Mouse (Mus musculus) kidney, adult 2 months (tissue): ENCODE measurements at regions not wholly inside any gene's neighbourhood (a gene's known extent, or its start where the extent isn't known, plus 50 kb on each side); places are given as distances from the start of the nearest gene placed in this dataset.

Experiments
- DNase-seq: peaks from one replicate; pipeline ENCODE4 v3.0.0; 2021
- H3K27ac ChIP-seq: fragments of 200-500 bp; 2 replicates; pipeline ENCODE4 v1.5.1; 2012; ENCODE audit warnings: low read depth, low read length, control low read depth, inconsistent platforms; ENCODE audit not compliant: insufficient read depth
- H3K27me3 ChIP-seq: fragments of 200-500 bp; replicated peaks from 2 replicates; pipeline ENCODE4 v1.6.1; 2012; ENCODE audit warnings: mild to moderate bottlenecking, moderate library complexity, low read length, inconsistent platforms; ENCODE audit not compliant: control insufficient read depth, insufficient read depth
- H3K36me3 ChIP-seq: fragments of 200-500 bp; 2 replicates; pipeline ENCODE4 v1.6.1; 2012; ENCODE audit warnings: mild to moderate bottlenecking, moderate library complexity, low read length, inconsistent platforms; ENCODE audit not compliant: control insufficient read depth, insufficient read depth
- H3K4me1 ChIP-seq: fragments of 200-500 bp; 2 replicates; pipeline ENCODE4 v1.6.1; 2011; ENCODE audit warnings: low read length; ENCODE audit not compliant: control insufficient read depth, insufficient read depth
- H3K4me3 ChIP-seq: fragments of 200-500 bp; 2 replicates; pipeline ENCODE4 v1.5.1; 2011; ENCODE audit warnings: mild to moderate bottlenecking, low read depth, low read length, control low read depth; ENCODE audit not compliant: insufficient read depth
- CTCF ChIP-seq: fragments of 200-500 bp; conservative IDR thresholded peaks from 2 replicates; pipeline ENCODE4 v1.5.1; 2011; ENCODE audit warnings: low read depth, mild to moderate bottlenecking, control low read depth, low read length, moderate library complexity, mixed read lengths; ENCODE audit not compliant: insufficient read depth, insufficient read length
- POLR2A ChIP-seq: fragments of 200-500 bp; IDR thresholded peaks from one replicate; pipeline ENCODE4 v1.6.1; 2011; ENCODE audit warnings: low read depth, low read length, control low read depth
- WGBS: fragments of 180-500 bp; shearing (Covaris S2); methylation state at CpG from one replicate; pipeline ENCODE4 v1.1.7; 2018; 5-methylcytosine and 5-hydroxymethylcytosine counted together

- 26% methylated on average over 12 of the region's 12 CpGs for WGBS
- peak; percentile 25 for DNase-seq
- Histone ChIP-seq H3K27me3 (no peaks in the 10 kb centered on the region), H3K27ac (peak overlapping the region; percentile 5), H3K4me3 (no peak overlapping the region), H3K4me1 (no peaks in the 10 kb centered on the region), H3K36me3 (no peaks in the 10 kb centered on the region)
- TF ChIP-seq CTCF (no peak), POLR2A (no peak)
Observed at GRCm38 (mm10) chr1:77226991-77227515, 287.8 kb downstream of the Epha4 start.

GRCm38 (mm10) chr1:77227800-77228199 lies 287.1 kb downstream of the Epha4 start:
- Histone ChIP-seq H3K36me3 (no peaks in the 10 kb centered on the region), H3K27ac (no peak overlapping the region), H3K4me1 (no peaks in the 10 kb centered on the region), H3K4me3 (no peak overlapping the region), H3K27me3 (no peaks in the 10 kb centered on the region)
- 78% methylated on average over 6 of the region's 6 CpGs for WGBS
- TF ChIP-seq POLR2A = no peak
- no peak for TF ChIP-seq CTCF
- no peak for DNase-seq

GRCm38 (mm10) chr1:77229561-77229960 lies 285.3 kb downstream of the Epha4 start:
- Histone ChIP-seq H3K36me3 (no peaks in the 10 kb centered on the region), H3K27ac (no peak overlapping the region), H3K4me1 (no peaks in the 10 kb centered on the region), H3K4me3 (no peak overlapping the region), H3K27me3 (no peaks in the 10 kb centered on the region)
- TF ChIP-seq CTCF = no peak
- TF ChIP-seq POLR2A = no peak
- WGBS = 93% methylated on average over 4 of the region's 4 CpGs
- no peak for DNase-seq

- 77% methylated on average over 4 of the region's 4 CpGs for WGBS
- Histone ChIP-seq H3K36me3 (no peaks in the 10 kb centered on the region), H3K27ac (no peak overlapping the region), H3K4me3 (no peak overlapping the region), H3K27me3 (no peaks in the 10 kb centered on the region), H3K4me1 (no peaks in the 10 kb centered on the region)
- TF ChIP-seq CTCF (no peak), POLR2A (no peak)
- DNase-seq = peak; percentile 51
Observed at GRCm38 (mm10) chr1:77233010-77233409, 281.9 kb downstream of the Epha4 start.

- no peaks in the 10 kb centered on the region for H3K27me3 ChIP-seq
- H3K36me3 ChIP-seq = no peaks in the 10 kb centered on the region
- no peaks in the 10 kb centered on the region for H3K4me1 ChIP-seq
- no peak for TF ChIP-seq CTCF
- TF ChIP-seq POLR2A = no peak
- no peak for DNase-seq
- no peak overlapping the region for H3K27ac ChIP-seq
- WGBS = 70% methylated on average over 2 of the region's 2 CpGs
- no peak overlapping the region for H3K4me3 ChIP-seq
Observed at GRCm38 (mm10) chr1:77244642-77245041, 270.2 kb downstream of the Epha4 start.

- Histone ChIP-seq H3K27ac (no peak overlapping the region), H3K27me3 (no peaks in the 10 kb centered on the region), H3K36me3 (no peaks in the 10 kb centered on the region), H3K4me1 (no peaks in the 10 kb centered on the region), H3K4me3 (no peak overlapping the region)
- DNase-seq = no peak
- TF ChIP-seq POLR2A = no peak
- TF ChIP-seq CTCF = no peak
- WGBS = 95% methylated on average over 3 of the region's 3 CpGs
Observed at GRCm38 (mm10) chr1:77246047-77246446, 268.8 kb downstream of the Epha4 start.

GRCm38 (mm10) chr1:77254276-77254675 lies 260.6 kb downstream of the Epha4 start:
- Histone ChIP-seq H3K27me3 (no peaks in the 10 kb centered on the region), H3K4me1 (no peaks in the 10 kb centered on the region), H3K4me3 (no peak overlapping the region), H3K36me3 (no peaks in the 10 kb centered on the region), H3K27ac (no peak overlapping the region)
- DNase-seq = no peak
- 69% methylated on average over 6 of the region's 6 CpGs for WGBS
- TF ChIP-seq CTCF (no peak), POLR2A (no peak)
